Mouse (Mus musculus) kidney, postnatal 14 days (tissue): ENCODE results near the gene Med17.

Source experiments
- DNase-seq: peaks from one replicate; pipeline ENCODE4 v3.0.0; 2022; ENCODE audit warnings: mixed read lengths

Gene Med17

DNA sequence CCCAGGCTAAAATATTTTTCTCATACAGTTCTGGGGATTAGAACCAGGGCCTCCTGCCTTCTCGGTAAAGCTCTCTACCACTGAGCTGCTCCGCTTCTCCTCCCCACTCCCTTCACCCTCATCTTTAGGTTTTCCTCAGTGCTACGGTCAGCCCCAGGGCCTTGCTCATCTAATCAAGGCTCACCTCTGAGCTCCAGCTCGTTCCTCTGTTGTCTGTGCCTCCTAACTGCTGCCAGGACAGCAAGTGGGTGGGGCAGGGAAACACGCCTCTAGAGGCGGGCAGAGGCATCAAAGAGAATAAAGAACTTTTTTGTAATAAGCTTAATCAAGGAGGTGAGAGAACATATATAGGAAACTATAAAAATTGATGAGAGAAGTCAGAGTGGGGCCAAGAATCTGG is 8.1 kb upstream of the Med17 start:
- DNase-seq, result no peak

DNA sequence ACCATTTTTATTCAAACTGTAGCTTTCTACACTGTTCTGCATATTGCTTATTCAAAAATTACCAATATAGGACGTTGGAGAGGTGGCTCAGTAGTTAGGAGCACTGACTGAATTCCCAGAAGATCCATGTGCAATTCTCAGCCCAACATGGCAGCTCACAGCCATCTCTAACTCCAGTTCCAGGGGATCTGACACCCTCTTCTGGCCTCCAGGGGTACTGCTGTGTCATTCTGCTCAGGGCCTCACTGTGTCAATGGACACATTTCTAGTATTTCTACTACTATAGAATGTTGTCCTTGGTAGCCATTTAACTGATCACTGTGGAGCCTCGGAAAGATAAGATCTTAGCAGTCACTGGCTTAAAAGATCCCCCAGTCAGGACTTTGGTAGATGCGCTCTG is 5.7 kb upstream of the Med17 start:
- DNase-seq, result peak; percentile 27

DNA sequence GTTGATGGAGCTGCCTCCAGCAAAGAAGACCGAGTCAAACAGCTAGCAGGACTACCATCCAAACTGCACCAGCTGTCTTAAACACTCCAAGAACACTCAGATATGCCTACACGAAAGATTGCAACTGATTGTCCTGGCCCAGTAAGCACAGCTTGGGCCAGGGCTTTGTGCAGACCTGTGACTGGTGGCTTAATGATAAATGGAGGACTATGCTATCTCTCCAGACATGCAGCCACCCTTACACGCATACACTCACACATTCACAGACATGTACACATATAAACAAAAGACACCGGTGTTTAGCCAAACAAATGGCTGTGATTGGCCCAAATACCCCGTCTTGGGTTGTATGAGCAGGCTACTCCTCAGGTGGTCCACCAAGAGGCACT is 754 bp upstream of the Med17 start:
- DNase-seq, result no peak

DNA sequence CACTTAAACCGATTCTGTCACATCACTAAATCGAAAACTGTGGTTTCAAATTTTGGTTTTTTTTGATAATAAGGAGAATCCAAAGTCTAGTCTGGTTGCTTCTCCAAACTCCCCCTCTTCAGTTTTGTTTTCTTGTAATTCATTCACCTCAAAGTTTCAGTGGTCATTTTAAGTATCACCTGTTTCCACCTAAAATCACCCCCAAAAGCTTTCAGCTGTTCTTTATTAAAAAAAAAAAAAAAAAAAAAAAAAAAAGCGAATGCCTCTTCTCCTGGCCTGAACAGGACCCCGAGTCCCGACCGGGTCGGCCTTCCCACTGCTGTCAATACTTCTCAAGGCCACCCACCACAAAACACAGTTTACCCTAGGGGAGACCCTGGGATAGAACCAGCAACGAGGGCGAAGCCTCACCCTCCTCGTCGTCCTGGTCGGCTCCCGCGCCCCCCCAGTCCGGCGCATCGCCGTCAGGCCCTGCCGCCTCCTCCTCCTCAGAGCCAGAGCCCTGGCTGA is 537 bp downstream of the Med17 start:
- no peak for DNase-seq

DNA sequence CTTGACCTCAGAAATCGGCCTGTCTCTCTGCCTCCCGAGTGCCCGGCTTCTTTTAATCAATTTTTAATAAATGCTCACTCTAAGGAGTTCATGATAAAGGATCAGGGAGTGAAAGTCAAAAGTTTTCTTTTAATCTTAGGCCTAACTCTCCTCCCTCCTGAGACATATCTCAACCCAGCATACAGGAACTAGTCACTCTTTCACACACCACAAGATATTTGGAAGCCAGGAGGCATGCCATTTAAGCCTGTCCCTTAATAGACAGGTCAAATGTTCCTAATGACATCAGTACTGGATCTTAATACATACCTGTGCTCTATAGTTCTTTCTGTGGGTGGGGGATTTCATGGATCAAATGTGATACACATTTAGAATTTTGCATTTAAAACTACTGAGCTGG is 1.4 kb downstream of the Med17 start:
- DNase-seq, result no peak

DNA sequence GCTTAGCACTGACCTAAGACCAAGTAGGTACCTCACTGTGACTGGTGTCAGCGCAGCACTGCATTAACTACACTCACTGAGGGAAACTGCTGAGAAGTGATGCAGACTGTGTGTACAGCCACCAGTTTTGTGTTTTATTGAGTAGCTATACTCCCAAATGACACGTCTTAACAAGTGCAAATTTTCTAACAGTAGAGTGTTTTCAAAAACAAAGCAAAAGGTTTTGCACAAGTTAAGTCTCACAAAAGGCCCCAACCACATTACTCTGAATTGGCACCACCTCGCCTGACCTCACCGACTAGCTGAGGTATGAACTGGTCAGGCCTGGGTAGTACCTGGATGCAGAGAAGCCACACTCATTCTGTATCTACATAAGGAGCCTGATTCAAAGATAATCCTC is 2.9 kb downstream of the Med17 start:
- DNase-seq, result no peak

DNA sequence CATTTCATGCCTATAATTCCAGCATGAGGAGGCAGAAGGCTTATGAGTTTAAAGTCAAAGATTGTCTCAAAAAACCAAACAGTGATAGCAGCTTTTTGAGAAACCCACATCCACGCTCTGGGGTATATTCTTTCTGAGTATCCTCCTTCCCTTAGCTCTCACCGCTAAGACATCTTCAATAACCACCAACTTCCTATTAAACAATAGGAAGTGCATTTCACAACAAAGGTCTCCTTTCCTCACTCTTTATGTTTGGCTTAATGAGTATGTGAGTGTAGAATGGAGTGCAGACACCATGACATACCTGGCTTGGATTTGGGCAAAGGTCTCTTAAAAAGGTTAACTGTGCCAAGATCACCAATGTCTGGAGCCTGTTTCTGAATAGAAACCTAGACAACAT is 5.8 kb downstream of the Med17 start:
- DNase-seq, result no peak

DNA sequence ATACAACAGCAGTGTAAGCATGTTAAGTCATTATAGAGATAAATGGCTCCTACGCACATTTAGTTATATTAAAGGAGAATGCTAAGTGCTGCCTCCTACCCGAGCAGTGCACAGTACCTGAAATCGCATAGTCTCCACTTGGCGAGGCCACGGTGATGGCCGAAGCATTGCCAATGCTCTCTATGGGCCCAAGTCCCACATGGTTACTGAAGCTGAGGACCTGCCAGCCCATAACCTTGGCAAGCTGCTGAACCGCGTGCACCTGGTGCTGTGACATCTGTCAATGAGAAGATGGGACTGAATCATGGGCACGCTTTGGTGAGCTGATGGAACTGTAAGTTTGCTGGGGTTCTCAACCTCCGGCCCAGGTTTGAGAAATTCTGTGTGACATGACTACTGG is 16.2 kb downstream of the Med17 start:
- no peak for DNase-seq

DNA sequence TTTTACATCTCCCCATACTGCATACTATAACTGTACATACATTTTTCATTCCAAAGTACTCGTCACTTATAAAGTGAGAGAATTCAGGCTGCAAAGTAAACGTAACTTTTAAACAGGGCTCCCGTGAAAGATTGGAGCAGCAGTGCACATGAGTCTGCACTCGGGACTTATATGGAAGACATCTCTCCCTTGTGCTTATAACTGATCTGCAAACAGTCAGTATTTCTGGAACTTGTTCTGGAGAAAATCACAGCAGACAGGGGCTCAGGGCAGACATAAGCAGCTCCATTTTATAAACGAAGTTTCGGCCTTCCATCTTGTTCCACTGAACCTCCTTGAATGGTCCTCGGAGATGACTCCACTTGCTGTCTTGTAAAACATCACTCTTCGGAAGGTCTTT is 17.8 kb downstream of the Med17 start:
- DNase-seq, result no peak

DNA sequence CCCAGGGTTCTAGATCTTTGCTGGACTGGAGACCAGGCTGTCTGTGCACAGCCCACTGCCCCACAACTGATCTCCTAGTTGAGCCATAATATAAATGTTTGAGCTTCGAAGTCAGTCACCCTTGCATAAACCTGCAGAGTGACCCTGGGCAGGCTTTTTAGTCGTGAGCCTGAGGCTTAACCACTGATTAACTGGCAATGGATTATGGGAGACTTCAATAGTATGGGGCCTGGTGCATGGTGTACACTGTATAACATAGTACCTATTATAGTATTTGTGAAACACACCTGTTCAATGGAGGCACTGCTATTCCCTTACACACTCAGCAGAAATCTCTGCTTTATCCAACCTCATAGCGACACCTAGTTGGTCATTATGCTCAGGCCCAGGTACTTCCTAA is 23.5 kb downstream of the Med17 start:
- DNase-seq, result no peak

DNA sequence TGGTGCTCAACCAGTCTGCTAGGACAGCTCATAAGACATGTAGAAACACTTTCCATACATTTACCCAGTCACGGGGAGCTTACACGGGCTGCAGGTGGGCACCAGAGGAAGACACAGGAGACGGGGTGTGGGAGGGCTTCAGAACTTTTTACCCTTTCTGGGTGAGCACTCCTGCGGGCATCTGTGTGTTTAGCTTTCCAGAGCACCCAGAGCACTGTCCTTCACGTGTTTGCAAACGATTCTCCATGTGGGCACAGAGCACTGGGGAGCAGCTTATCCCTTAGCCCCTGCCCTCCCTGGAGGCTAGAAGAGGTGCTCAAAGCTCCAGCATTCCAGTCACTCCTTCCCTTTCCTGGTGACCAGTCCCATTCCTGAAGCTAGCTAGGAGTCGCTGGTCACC is 25.2 kb downstream of the Med17 start:
- DNase-seq, result peak; percentile 18

DNA sequence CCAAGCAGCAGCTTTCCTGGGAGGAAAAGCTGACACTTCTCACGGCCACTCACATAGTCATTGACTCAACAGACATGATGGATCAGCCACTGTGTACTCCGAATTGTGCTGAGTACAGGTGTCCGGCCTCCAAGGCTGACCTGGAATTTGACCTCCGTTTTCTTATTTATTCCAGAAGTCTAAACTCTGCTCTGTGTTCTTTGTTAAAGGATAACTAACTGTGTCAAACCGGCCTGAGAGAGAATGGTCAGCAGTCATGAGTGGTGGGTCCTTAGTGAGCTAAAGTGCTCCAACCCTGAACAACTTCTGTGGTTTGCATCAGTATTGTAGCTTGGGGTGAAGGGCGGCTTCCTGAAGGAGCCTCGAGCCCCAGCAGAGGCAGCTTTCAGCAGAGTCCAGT is 27.5 kb downstream of the Med17 start:
- DNase-seq, result peak; percentile 79

DNA sequence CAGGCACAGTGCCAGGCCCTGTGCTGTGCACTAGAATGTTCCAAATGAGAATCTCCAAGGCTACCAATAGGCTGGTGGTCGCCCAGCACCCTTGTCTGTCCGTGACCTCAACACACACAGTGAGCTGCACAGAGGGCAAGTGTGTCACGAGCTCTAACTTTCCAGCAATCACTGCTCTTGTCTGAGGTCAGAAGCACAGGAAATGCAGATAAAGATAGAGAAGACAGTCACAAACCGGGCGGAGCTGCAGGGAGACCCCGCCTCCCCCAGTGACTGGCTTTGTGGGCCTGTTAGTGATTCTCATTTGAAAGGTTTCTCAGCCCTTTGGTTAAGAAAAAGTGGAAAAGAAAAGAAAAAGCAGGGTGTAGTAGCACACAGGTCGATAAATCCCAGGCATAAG is 29.4 kb downstream of the Med17 start:
- DNase-seq, result peak; percentile 40

DNA sequence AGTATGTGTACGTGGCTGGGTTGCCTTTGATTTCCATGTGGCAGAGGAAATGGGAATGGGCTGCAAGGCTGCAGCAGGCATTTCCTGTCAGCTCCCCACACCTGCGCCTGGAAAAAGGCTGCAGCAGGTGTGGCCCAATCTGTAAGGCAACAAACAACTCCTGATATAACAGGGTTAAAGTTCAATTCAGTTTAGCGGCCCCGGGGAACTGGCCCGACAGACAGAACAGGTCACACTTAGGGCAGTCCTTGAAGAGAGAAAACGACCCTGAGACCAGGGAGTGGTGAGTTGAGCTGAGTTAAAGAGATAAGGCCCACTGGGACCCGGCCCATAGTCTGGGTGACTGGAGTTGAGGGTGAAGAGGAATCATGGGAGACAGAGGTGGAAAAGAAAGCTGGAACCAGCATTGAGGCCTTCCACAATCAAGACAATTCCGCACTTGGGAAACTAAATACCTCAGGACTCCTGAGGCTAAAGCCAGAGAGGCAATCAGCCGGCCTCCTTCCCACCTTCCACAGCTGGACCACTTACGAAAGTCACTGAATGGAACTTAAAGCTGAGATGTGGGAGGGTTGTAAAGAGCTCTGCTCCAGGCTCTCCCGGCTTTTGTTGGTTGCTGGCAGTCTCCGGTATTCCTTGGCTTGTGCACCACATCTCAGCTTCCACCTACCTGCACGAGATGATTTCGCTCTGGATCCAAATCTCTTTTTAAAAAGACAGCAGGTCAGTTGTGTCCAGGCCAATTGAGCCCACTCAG is 34.2 kb downstream of the Med17 start:
- peak; percentile 41 for DNase-seq

DNA sequence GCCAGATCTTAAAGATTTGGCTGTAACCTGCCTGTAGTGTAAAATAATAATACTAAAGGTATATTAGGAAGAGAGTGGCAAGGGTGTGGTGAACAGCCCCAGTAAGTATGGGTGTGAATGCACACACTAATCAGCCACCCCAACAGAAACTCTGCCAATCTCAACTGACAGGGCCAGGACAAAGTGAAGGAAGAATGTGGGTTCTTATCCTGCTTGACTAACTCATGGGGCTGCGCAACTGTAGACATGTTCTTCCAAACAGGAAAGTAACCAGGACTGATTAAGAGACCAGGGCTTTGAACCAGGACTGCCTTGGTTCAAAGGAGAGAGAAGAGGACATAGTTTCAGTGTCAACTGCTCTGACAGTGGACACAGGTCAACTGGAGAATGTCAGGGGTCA is 37.6 kb downstream of the Med17 start:
- DNase-seq, result no peak

DNA sequence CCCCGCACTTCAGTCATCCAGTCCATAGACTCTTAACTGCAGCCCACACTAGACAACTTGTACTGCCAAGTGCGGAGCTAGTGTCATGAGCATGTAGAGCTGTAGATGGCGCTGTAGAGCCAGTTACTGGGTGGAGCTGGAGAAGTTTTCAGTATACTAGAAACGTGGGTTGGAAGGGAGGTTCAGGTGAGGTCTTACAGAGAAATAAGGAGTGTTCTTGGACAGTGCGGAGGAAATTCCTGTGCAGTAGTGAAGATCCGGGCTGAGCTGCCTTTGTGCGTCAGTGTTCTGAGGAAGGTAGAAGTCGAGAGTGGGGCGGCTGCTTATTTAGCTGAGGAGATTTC is 38.2 kb downstream of the Med17 start:
- DNase-seq, result peak; percentile 85

DNA sequence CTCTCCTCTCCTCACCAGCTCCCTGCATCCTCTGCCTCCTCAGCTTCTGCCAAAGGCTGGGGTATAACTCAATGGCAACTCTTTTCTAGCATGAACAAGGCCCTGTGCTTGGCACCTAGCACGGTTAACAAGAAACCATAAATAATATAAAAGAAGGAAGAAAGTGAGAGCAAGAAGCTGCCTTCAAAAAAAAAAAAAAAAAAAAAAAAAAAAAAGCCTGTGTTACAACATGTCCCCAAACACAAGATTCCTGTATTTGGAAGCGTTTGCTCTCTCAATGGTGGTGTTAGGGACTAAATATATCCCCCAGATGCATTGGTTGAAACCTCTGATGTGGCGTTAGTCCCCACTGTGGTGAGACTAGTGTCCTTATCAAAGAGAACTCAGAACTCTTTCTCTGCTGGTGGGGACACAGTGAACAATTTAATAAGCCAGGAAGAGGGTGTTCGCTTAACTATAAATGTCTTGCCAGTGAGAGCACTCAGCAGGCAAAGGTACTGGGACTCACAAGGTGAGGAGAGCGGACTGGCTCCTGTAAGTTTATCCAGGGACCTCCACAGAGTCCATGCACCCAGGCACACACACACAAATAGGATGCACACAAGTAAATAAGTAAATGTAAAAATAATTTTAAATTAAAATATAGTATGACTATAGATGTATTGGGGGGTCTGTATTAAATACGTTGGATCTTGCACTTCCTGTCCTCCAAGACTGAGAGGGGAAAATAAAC is 38.7 kb downstream of the Med17 start:
- no peak for DNase-seq

DNA sequence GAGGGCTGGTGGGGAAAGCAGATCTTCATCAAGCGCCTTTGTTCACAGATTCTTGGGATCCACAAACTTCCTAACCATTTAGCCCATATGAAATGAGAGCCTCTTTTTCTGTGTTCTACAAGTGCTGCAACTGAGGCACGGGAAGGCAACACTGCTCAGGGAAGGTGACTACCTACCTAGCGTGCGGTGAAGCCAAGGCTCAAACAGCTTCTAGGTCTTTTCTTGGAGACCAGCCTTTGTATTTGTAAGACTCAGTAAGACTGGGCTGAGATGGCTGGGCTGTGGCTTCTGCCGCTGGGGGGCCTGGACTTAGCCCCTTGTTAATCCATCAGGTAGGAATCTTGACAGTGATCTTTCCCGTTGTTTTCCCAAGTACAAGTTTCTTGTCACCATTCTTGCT is 39.7 kb downstream of the Med17 start:
- no peak for DNase-seq

DNA sequence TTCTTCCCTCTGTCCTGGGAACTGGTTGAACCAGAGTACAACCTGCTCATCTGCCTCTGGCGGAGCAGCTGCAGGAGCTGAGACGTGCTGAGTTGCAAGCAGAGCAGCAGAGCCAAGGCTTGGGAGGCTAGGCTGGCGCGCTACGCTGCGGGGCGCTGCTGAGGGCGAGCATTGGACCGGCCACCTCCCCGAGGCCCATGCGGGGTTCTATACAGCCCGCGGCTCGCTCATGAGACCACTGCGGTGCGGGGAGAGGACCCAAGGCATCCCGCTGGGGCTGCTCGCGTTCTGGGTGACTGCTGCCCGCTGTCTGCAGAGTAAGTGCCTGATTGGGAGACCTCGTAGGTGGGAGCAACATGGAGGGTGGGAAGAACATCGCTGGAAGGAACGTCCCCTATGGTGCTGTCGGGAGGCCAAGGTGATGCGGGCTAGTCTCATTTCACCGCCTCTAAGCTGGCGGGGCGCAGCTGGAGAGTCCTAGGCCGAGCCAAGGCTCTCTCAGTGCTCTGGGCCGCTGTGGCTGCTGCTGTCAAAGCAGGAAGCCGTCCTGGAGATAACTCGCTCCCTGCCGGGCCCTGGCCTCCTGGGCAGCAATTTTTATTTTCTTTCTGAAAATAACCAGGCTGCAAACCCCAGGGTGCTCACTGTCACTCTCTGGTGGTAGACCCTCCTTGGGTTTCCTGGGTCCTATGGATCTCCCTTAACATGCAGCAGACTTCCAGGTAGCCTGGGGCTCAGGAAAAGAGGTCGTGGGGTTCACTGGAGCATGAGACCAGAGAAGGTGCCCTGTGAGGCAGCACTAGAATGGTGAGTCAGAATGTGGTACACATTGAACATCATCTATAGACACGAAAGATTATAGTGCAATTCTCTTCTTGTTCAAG is 40.4 kb downstream of the Med17 start, which contains the start of gene Vstm5:
TSS of gene Vstm5 (plus strand) at position 4 of the 884 bp plus-strand sequence.
- peak; percentile 49 for DNase-seq

DNA sequence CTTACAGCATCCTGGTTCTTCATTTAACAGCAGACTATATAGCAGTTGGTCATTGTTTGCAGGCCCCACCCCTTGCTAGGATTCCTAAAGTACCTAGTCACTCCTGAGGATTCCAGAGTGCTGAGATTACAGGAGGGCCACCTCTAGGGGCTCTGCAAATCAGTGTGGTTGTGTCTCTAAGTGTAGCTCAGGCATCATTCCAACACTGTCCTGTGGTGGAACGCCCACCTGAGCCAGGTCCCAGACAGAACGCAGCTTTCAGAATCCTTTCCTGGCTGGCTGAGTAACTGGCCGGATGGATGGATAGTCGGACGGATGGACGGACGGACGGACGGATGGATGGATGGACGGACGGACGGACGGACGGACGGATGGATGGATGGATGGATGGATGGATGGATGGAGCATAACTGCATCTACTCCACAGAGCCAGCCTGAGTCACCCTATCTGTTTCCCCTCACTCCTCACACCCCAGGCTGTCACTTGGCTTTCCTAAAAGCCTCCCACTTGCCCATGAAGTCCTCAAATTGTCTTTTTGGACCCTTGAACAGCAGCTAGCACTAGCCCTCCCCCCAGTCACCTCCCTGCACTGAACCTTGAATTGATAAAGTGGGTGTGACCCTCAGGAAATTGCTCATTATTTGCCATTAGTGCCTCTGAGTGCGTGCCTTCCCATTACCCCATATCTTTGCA is 41.3 kb downstream of the Med17 start:
- DNase-seq, result no peak

DNA sequence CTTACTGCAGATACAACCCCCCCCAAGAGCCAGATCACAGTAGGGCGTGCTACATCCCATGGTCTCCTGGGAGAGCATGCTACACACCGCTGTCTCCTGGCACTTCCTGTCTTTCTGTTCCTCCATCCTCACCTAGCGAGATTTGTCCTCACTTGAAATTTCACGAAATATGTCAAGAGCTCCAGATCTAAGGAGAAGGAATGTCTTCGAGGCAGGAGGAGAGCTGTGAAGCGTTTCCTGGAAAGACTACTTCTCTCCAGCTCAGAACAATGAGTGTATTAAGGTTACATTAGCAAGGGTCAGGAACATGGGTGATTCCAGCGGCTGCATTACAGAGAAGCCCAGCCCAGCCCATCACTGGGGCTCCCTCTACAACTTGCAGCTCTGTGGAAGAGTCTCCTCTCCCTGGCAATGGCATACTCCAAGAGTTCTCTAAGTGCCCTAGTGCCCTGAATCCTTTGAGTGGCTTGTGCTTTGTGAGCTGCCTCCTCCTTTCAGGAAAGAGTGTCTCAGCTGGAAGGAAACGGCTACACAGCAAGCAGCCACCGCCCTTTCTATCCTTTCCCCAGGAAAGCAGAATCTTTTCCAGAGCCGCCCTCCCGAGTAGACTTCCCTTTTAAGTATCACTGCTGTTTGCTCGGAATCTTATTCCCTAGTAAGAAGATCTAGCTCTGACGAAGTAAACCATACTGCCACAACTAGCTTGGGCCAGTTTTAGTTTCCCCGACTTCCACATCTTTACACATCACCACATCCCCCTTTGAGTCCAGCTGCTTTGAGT is 42.0 kb downstream of the Med17 start:
- DNase-seq, result peak; percentile 36

DNA sequence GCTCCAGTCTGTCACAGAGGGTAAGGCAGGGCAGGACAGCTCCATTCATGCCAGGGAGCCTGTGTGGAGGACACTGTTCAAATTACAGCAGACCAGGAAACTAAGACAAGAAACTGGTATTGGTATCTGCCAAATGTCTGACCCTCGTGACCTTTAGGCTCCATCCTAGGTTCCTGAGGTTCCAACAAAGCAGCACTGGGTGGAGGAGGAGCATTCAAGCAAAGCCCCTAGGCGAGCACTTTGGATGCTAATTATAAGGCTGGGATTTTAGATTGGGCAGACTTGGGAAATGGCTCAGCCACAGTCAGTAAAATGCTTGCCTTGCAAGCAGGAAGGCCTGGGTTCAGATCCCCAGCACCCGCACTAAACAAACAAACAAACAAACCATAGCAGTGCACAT is 43.7 kb downstream of the Med17 start:
- DNase-seq, result no peak
